Mouse (Mus musculus) lung, postnatal 0 days (tissue): ENCODE measurements around the gene Olfr1276. TPM values are rescaled to one million over a fixed set of nuclear protein-coding genes. Genes with fewer than 3 reads are reported as not detected.

Source experiments
- ATAC-seq: fragments of 200-750 bp; cut with Nextera tagmentation; 2 replicates; pipeline ENCODE4 v1.8.0; 2017; ENCODE audit warnings: moderate library complexity
- DNase-seq: peaks from one replicate; pipeline ENCODE4 v3.0.0-alpha.2; 2016; ENCODE audit warnings: low spot score
- H3K27ac ChIP-seq: fragments of 300-500 bp; sonication (generic); 2 replicates; pipeline ENCODE4 v1.5.1; 2014; ENCODE audit warnings: antibody characterized with exemption, mild to moderate bottlenecking, low read length, mixed read lengths
- H3K27me3 ChIP-seq: fragments of 300-500 bp; sonication (generic); replicated peaks from 2 replicates; pipeline ENCODE4 v1.6.1; 2014; ENCODE audit warnings: low read length, mixed read lengths; ENCODE audit not compliant: insufficient read depth
- H3K36me3 ChIP-seq: fragments of 300-500 bp; sonication (generic); 2 replicates; pipeline ENCODE4 v1.6.1; 2014; ENCODE audit warnings: low read length, mixed read lengths; ENCODE audit not compliant: insufficient read depth
- H3K4me1 ChIP-seq: fragments of 300-500 bp; sonication (generic); 2 replicates; pipeline ENCODE4 v1.6.1; 2014; ENCODE audit warnings: antibody characterized with exemption, low read depth, low read length, mixed read lengths; ENCODE audit not compliant: insufficient read depth
- H3K4me2 ChIP-seq: fragments of 300-500 bp; sonication (generic); replicated peaks from 2 replicates; pipeline ENCODE4 v1.6.1; 2014; ENCODE audit warnings: low read depth, mild to moderate bottlenecking, low read length, moderate library complexity, mixed read lengths
- H3K4me3 ChIP-seq: fragments of 300-500 bp; sonication (generic); 2 replicates; pipeline ENCODE4 v1.5.1; 2014; ENCODE audit warnings: low read depth, low read length
- H3K9ac ChIP-seq: fragments of 300-500 bp; sonication (generic); replicated peaks from 2 replicates; pipeline ENCODE4 v1.6.1; 2014; ENCODE audit warnings: low read depth, mild to moderate bottlenecking
- H3K9me3 ChIP-seq: fragments of 300-500 bp; sonication (generic); 2 replicates; pipeline ENCODE4 v1.6.1; 2016; ENCODE audit warnings: low read length, mixed read lengths
- CTCF ChIP-seq: IDR thresholded peaks from 2 replicates; pipeline ENCODE4 v1.5.1; 2016; ENCODE audit warnings: antibody characterized with exemption, mild to moderate bottlenecking
- EP300 ChIP-seq: IDR thresholded peaks from 2 replicates; pipeline ENCODE4 v1.6.1; 2016; ENCODE audit warnings: antibody characterized with exemption, mild to moderate bottlenecking, control low read depth
- WGBS: fragments of 180-500 bp; shearing (Covaris S2); extraction: QIAGEN DNeasy Blood & Tissue Kit; methylation state at CpG from one replicate; pipeline ENCODE4 v1.1.7; 2014; 5-methylcytosine and 5-hydroxymethylcytosine counted together
- polyA plus RNA-seq: library from polyadenylated mRNA; unstranded; fragments of >200 nt; fragmentation: Nextera tagmentation; extraction: Ambion mirVana; gene quantifications from 2 replicates; pipeline ENCODE4 v1.2.1, GENCODE M21; 2015

Olfr1276 gene
- polyA plus RNA-seq, result not detected in 2 replicates

- TF ChIP-seq EP300 (no peak), CTCF (no peak)
- no peak for ATAC-seq
- H3K27me3 ChIP-seq, result no peaks in the 10 kb centered on the region
These were observed at the start of gene Olfr1276 for GRCm38 (mm10) chr2:111254216-111254615. Olfr1276 (plus strand) TSS chr2:111254516.

GRCm38 (mm10) chr2:111229502-111229901, 24.8 kb upstream of the Olfr1276 start, which contains the start of gene 4930430A15Rik:
4930430A15Rik (minus strand) TSS chr2:111229602.
- Histone ChIP-seq H3K27ac (no peak within 1 kb of the TSS), H3K4me1 (no peaks in the 10 kb centered on the region), H3K9ac (no peak within 1 kb of the TSS), H3K4me3 (no peak within 1 kb of the TSS), H3K4me2 (no peak within 1 kb of the TSS), H3K27me3 (no peaks in the 10 kb centered on the region), H3K36me3 (no peaks in the 10 kb centered on the region), H3K9me3 (no peaks in the 10 kb centered on the region)
- WGBS, result 79% methylated on average over 6 of the region's 6 CpGs
- TF ChIP-seq EP300, result no peak
- TF ChIP-seq CTCF, result no peak
- no peak for DNase-seq
- no peak for ATAC-seq

More at GRCm38 (mm10) chr2:111254216-111254615, at the start of gene Olfr1276:
- no peak within 1 kb of the TSS for H3K4me3 ChIP-seq
- H3K36me3 ChIP-seq, result no peaks in the 10 kb centered on the region
- H3K4me1 ChIP-seq, result no peaks in the 10 kb centered on the region
- DNase-seq, result no peak
- no peaks in the 10 kb centered on the region for H3K9me3 ChIP-seq
- no peak within 1 kb of the TSS for H3K4me2 ChIP-seq
- H3K27ac ChIP-seq, result no peak within 1 kb of the TSS
- no peak within 1 kb of the TSS for H3K9ac ChIP-seq

DNA sequence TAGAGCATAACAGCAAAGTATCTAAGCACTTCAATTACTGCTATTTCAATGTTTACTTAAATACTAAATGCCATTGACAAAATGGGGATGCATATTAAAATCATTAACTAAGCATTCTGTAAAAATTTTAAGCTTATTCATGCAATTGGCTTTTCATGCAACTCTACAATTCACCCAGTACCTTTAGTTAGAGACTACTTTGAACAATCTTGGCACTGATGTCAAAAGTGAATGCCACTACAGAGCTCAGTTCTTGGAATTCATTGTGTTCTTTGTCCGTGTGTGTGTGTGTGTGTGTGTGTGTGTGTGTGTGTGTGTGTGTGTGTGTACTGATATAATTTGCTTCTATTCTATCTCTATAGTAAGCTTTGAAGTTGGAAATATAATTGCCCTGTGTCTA, 19.1 kb upstream of the Olfr1276 start, which contains the start of gene Olfr1275:
Gene Olfr1275 (minus strand): TSS at position 101 of the 400 bp plus-strand sequence.
- Histone ChIP-seq H3K36me3 (no peaks in the 10 kb centered on the region), H3K9me3 (no peaks in the 10 kb centered on the region), H3K27me3 (no peaks in the 10 kb centered on the region), H3K4me2 (no peak within 1 kb of the TSS), H3K9ac (no peak within 1 kb of the TSS), H3K27ac (no peak within 1 kb of the TSS), H3K4me3 (no peak within 1 kb of the TSS), H3K4me1 (no peaks in the 10 kb centered on the region)
- no peak for TF ChIP-seq EP300
- no peak for TF ChIP-seq CTCF
- WGBS, result 68% methylated on average over 1 of the region's 1 CpGs
- ATAC-seq (no peak), DNase-seq (no peak)

GRCm38 (mm10) chr2:111274006-111274405, 19.7 kb downstream of the Olfr1276 start, which contains the start of gene Olfr1277:
Olfr1277 (minus strand) TSS chr2:111274106.
- TF ChIP-seq CTCF, result no peak
- TF ChIP-seq EP300, result no peak
- Histone ChIP-seq H3K9me3 (no peaks in the 10 kb centered on the region), H3K4me1 (no peaks in the 10 kb centered on the region), H3K27ac (no peak within 1 kb of the TSS), H3K36me3 (no peaks in the 10 kb centered on the region), H3K4me2 (no peak within 1 kb of the TSS), H3K27me3 (no peaks in the 10 kb centered on the region), H3K9ac (no peak within 1 kb of the TSS), H3K4me3 (no peak within 1 kb of the TSS)
- no peak for DNase-seq
- 67% methylated on average over 2 of the region's 2 CpGs for WGBS
- ATAC-seq, result no peak

GRCm38 (mm10) chr2:111289836-111290235, 35.5 kb downstream of the Olfr1276 start, which contains the start of gene Olfr1278:
Olfr1278 (plus strand) TSS chr2:111290136.
- Histone ChIP-seq H3K9ac (no peak within 1 kb of the TSS), H3K27ac (no peak within 1 kb of the TSS), H3K27me3 (no peaks in the 10 kb centered on the region), H3K4me3 (no peak within 1 kb of the TSS), H3K4me1 (no peaks in the 10 kb centered on the region), H3K36me3 (no peaks in the 10 kb centered on the region), H3K9me3 (no peaks in the 10 kb centered on the region), H3K4me2 (no peak within 1 kb of the TSS)
- TF ChIP-seq CTCF, result no peak
- no peak for TF ChIP-seq EP300
- no peak for DNase-seq
- ATAC-seq, result no peak

- ATAC-seq (no peak), DNase-seq (no peak)
- no peaks in the 10 kb centered on the region for H3K9me3 ChIP-seq
- no peak overlapping the region for H3K27ac ChIP-seq
- no peak overlapping the region for H3K4me3 ChIP-seq
- H3K4me1 ChIP-seq, result no peaks in the 10 kb centered on the region
- no peaks in the 10 kb centered on the region for H3K36me3 ChIP-seq
- no peak for TF ChIP-seq EP300
- no peak for TF ChIP-seq CTCF
- no peak overlapping the region for H3K9ac ChIP-seq
- H3K4me2 ChIP-seq, result no peak overlapping the region
- H3K27me3 ChIP-seq, result no peaks in the 10 kb centered on the region
These were observed 44.2 kb downstream of the Olfr1276 start for GRCm38 (mm10) chr2:111298541-111298940.

DNA sequence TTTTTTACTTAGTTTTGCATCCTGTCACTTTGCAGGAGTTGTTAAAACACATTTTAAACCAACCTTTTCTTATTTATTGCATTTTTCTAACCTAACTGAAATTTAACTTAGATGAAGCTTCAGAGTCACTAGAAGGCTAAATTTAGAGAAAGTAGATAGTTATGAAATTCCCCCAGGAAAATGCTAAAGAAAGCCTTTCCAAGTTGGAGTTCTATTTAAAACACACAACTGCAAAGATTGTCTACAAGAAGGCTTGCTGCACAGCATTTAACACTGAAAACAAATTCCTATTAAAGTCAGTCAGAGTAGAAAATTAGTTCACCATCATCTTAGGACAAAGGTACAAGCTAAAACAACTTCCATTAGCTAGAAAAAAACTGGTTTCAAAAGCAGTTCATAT, 46.1 kb downstream of the Olfr1276 start, which contains the start of gene Olfr1279:
Gene Olfr1279 (plus strand): TSS at position 262 of the 400 bp plus-strand sequence.
- H3K4me1 ChIP-seq, result no peaks in the 10 kb centered on the region
- H3K4me3 ChIP-seq, result no peak within 1 kb of the TSS
- H3K36me3 ChIP-seq, result no peaks in the 10 kb centered on the region
- no peak for DNase-seq
- H3K9me3 ChIP-seq, result no peaks in the 10 kb centered on the region
- no peak within 1 kb of the TSS for H3K27ac ChIP-seq
- H3K9ac ChIP-seq, result no peak within 1 kb of the TSS
- no peak for ATAC-seq
- no peak within 1 kb of the TSS for H3K4me2 ChIP-seq
- no peak for TF ChIP-seq CTCF
- TF ChIP-seq EP300, result no peak
- H3K27me3 ChIP-seq, result no peaks in the 10 kb centered on the region

Other genes with a start within 250 kb of the Olfr1276 start
- gene Gm13941, start 148.5 kb upstream of the Olfr1276 start, polyA plus RNA-seq, result not detected in 2 replicates
- gene Gm15130, start 101.6 kb upstream of the Olfr1276 start, polyA plus RNA-seq, result not detected in 2 replicates
- gene 4930430A15Rik, start 24.9 kb upstream of the Olfr1276 start, polyA plus RNA-seq, result not detected in 2 replicates
- gene Olfr1275, start 19.2 kb upstream of the Olfr1276 start, polyA plus RNA-seq, result not detected in 2 replicates
- gene Olfr1277, start 19.6 kb downstream of the Olfr1276 start, polyA plus RNA-seq, result not detected in 2 replicates
- not detected in 2 replicates for gene Olfr1278, start 35.6 kb downstream of the Olfr1276 start, polyA plus RNA-seq
- gene Olfr1279, start 46.1 kb downstream of the Olfr1276 start, polyA plus RNA-seq, result not detected in 2 replicates
- not detected in 2 replicates for gene Olfr1280, start 59.5 kb downstream of the Olfr1276 start, polyA plus RNA-seq
- not detected in 2 replicates for gene Olfr1281, start 72.0 kb downstream of the Olfr1276 start, polyA plus RNA-seq
- gene Olfr1282, start 81.6 kb downstream of the Olfr1276 start, polyA plus RNA-seq, result not detected in 2 replicates
- not detected in 2 replicates for gene Olfr1283, start 112.3 kb downstream of the Olfr1276 start, polyA plus RNA-seq
- not detected in 2 replicates for gene Olfr1284, start 121.0 kb downstream of the Olfr1276 start, polyA plus RNA-seq
- not detected in 2 replicates for gene Olfr1286, start 168.6 kb downstream of the Olfr1276 start, polyA plus RNA-seq
- gene Olfr1287, start 194.6 kb downstream of the Olfr1276 start, polyA plus RNA-seq, result not detected in 2 replicates
- not detected in 2 replicates for gene Olfr1288, start 219.6 kb downstream of the Olfr1276 start, polyA plus RNA-seq
- not detected in 2 replicates for gene Olfr1289, start 226.3 kb downstream of the Olfr1276 start, polyA plus RNA-seq
- not detected in 2 replicates for gene Olfr1290, start 239.3 kb downstream of the Olfr1276 start, polyA plus RNA-seq
- not detected in 2 replicates for gene Olfr1291-ps1, start 242.7 kb downstream of the Olfr1276 start, polyA plus RNA-seq